Mouse (Mus musculus) limb, embryonic 15.5 days (tissue): ENCODE data around the gene Parp8. TPM values are rescaled to one million over a fixed set of nuclear protein-coding genes. Genes with fewer than 3 reads are reported as not detected.
A peak's percentile ranks its signal among the peaks of the same experiment; 100 is the strongest.

Experiments used
- ATAC-seq: fragments of 200-750 bp; cut with Nextera tagmentation; 2 replicates; pipeline ENCODE4 v1.8.0; 2017; ENCODE audit warnings: low read depth, moderate TSS enrichment; ENCODE audit not compliant: insufficient number of reproducible peaks, low FRiP score, low TSS enrichment
- H3K27ac ChIP-seq: fragments of 300-500 bp; sonication (generic); 2 replicates; pipeline ENCODE4 v1.5.1; 2015; ENCODE audit warnings: moderate library complexity, mild to moderate bottlenecking, inconsistent platforms
- H3K27me3 ChIP-seq: fragments of 300-500 bp; sonication (generic); 2 replicates; pipeline ENCODE4 v1.6.1; 2015; ENCODE audit warnings: inconsistent platforms
- H3K36me3 ChIP-seq: fragments of 300-500 bp; sonication (generic); 2 replicates; pipeline ENCODE4 v1.6.1; 2015; ENCODE audit warnings: inconsistent platforms
- H3K4me1 ChIP-seq: fragments of 300-500 bp; sonication (generic); 2 replicates; pipeline ENCODE4 v1.6.1; 2015; ENCODE audit warnings: inconsistent platforms
- H3K4me2 ChIP-seq: fragments of 300-500 bp; sonication (generic); 2 replicates; pipeline ENCODE4 v1.6.1; 2015; ENCODE audit warnings: mild to moderate bottlenecking, inconsistent platforms
- H3K4me3 ChIP-seq: fragments of 300-500 bp; sonication (generic); 2 replicates; pipeline ENCODE4 v1.5.1; 2015; ENCODE audit warnings: mild to moderate bottlenecking, inconsistent platforms
- H3K9ac ChIP-seq: fragments of 300-500 bp; sonication (generic); 2 replicates; pipeline ENCODE4 v1.6.1; 2015; ENCODE audit warnings: inconsistent platforms
- H3K9me3 ChIP-seq: fragments of 300-500 bp; sonication (generic); 2 replicates; pipeline ENCODE4 v1.6.1; 2016; ENCODE audit warnings: inconsistent platforms
- WGBS: fragments of 180-500 bp; shearing (Covaris S2); methylation state at CpG from one replicate; pipeline ENCODE4 v1.1.7; 2015; 5-methylcytosine and 5-hydroxymethylcytosine counted together
- polyA plus RNA-seq: library from polyadenylated mRNA; unstranded; fragments of >200 nt; fragmentation: Nextera tagmentation; extraction: Ambion mirVana; gene quantifications from 2 replicates; pipeline ENCODE4 v1.2.1, GENCODE M21; 2015

The Parp8 gene
- polyA plus RNA-seq, 1 experiment from 2014 or later = 17.0 TPM

DNA sequence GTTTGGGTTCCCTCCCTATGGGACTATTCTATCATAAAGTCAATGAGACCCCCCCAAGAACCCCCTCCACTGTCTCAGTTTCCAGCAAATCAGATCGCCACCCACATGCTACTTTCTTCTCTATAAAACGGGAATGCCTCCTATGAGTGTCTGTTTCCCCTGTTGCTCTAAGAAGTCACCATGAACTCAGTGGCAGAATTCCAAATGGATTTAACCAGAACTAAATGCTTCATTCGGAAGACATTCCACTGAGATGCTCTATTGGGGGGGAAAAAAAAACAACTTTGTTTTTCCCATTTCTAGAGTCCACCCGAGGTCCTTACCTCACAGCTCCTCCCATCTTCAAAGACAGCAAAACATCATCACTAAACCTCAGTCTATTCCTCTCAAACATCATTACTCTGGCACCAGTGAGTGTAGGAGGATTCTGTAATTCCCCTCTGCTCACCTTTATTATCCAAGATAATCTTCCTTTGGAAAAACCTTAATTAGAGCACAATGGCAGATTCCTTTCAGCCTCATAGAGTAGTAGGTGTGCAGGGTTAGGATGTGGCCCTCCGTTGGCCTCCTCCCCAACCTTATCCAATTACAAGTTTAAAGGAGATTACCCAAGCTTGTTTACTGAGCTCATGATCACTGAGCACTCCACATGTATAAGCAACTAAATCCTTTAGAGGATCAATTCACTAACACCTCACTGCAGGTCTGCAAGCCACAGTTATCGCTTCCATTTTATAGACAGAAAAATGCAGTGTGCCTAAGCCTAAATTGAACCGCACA lies 51.1 kb downstream of the Parp8 start:
- H3K27ac ChIP-seq = peak overlapping the region; percentile 52
- no peak overlapping the region for H3K9ac ChIP-seq
- no peaks in the 10 kb centered on the region for H3K9me3 ChIP-seq
- 56% methylated on average over 7 of the region's 7 CpGs for WGBS
- no peak overlapping the region for H3K4me3 ChIP-seq
- no peaks in the 10 kb centered on the region for H3K36me3 ChIP-seq
- no peaks in the 10 kb centered on the region for H3K27me3 ChIP-seq
- ATAC-seq = no peak
- H3K4me1 ChIP-seq = 0 out of 2 replicates have a peak, but pooled peaks cover 2% of the 10 kb centered on the region
- H3K4me2 ChIP-seq = no peak overlapping the region

DNA sequence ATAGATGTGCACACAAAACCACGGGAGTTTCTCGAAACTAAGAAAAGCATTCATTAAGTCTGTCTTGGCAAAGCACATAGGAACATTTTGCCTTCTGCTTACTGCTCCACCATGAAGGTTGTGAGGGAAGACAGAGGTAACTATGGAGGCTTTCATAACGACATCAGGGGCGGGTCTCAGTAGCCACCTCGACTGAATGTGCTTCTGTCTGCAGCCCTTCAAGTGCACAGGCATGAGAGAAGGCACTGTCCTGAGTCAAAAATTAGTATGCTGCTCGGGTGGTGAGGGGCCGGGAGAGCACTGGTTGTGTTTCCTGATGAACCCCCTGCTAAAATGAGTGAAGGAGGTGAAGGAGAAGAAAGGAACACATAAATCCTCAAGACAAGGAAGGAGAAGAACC lies 51.8 kb downstream of the Parp8 start:
- Histone ChIP-seq H3K9me3 (no peaks in the 10 kb centered on the region), H3K27ac (peak overlapping the region; percentile 52; the same call in 1 of the 2 replicates), H3K4me2 (no peak overlapping the region), H3K27me3 (no peaks in the 10 kb centered on the region), H3K4me1 (0 out of 2 replicates have a peak, but pooled peaks cover 2% of the 10 kb centered on the region), H3K4me3 (no peak overlapping the region), H3K36me3 (no peaks in the 10 kb centered on the region), H3K9ac (no peak overlapping the region)
- WGBS = 60% methylated on average over 7 of the region's 7 CpGs
- peak; percentile 71 for ATAC-seq

DNA sequence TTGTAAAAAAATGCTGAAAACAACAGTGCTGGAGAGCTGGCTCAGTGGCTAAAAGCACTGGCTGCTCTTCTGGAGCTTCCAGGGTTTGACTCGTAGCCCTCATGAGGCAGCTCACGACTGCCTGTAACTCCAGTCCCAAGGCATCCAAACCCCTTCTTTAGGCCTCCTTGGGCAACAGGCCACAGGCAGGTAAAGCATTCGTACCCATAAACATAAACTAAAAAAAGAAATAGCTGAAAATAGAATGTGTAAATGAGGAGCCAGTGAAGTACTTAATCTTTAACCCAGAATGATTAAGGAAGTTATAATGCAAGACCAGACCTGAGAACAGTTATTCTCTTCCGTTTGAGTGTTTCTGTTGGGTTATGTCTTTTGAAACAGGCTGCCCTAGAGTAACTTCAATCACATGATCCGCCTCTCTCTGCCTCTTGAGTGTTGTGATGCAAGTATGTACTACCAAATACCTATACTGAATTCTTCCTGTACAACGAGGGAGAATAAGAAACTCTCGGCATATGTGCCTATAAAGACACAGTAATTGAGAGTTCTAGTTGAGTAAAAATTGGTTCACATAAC lies 53.2 kb downstream of the Parp8 start:
- no peak overlapping the region for H3K4me3 ChIP-seq
- no peaks in the 10 kb centered on the region for H3K36me3 ChIP-seq
- WGBS = 57% methylated on average over 7 of the region's 7 CpGs
- no peak for ATAC-seq
- H3K9ac ChIP-seq = no peak overlapping the region
- H3K4me1 ChIP-seq = 0 out of 2 replicates have a peak, but pooled peaks cover 2% of the 10 kb centered on the region
- H3K4me2 ChIP-seq = no peak overlapping the region
- no peaks in the 10 kb centered on the region for H3K27me3 ChIP-seq
- no peak overlapping the region for H3K27ac ChIP-seq
- no peaks in the 10 kb centered on the region for H3K9me3 ChIP-seq

DNA sequence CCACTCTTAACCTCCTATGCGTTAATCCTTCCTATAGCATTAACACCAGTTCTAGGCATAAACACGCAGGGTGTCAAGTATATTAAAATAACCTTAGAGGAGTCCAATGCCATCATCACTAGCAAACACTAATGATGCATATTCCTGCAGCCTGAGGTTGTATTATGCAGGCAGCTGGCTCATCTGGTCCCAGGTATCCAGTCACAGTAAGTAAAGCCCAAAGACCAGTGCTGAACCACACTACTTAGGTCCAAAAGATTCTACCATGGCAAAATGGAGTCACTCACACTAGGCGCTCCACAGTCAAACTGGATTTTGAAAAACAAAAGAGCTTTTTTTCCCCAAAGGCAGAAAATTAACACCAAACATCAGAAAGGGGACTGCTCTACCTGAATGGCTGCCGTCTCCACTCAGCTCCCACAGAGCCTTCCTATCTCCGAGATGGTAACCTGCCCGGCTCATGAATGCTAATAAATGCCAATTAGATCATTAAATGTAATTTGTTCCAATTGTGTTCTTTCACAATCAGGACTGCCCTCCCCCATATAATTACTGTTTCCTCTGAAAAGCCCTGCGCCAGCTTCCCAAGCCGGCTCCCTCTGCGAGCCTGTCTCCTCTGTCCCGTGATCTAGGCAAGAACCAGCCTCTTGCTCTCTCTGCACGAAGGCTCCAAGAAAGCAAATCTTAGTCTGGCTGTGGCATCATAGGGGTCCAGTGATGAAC lies 54.5 kb downstream of the Parp8 start:
- WGBS = 66% methylated on average over 11 of the region's 11 CpGs
- H3K9ac ChIP-seq = no peak overlapping the region
- H3K36me3 ChIP-seq = no peaks in the 10 kb centered on the region
- no peak overlapping the region for H3K4me2 ChIP-seq
- no peak overlapping the region for H3K4me3 ChIP-seq
- H3K27ac ChIP-seq = no peak overlapping the region
- ATAC-seq = no peak
- no peaks in the 10 kb centered on the region for H3K27me3 ChIP-seq
- 0 out of 2 replicates have a peak, but pooled peaks cover 2% of the 10 kb centered on the region for H3K4me1 ChIP-seq
- no peaks in the 10 kb centered on the region for H3K9me3 ChIP-seq

DNA sequence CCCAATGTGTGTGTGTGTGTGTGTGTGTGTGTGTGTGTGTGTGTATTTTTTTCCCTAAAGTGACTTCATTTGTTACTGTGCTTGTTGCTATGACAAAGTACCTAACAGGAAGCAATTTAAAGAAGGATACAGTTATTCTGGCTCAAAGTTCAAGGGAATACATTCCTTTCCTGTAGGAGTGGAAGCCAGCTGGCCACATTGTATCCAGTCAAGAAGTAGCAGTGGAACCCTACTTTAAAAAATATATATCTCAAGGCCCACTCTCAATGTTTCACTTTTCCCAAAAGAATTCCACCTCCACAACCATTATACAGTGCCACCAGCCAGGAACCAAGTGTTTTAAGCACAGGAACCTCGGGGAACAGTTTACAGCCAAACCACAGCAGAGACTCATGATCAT lies 55.7 kb downstream of the Parp8 start:
- ATAC-seq = no peak
- Histone ChIP-seq H3K4me3 (no peak overlapping the region), H3K9ac (no peak overlapping the region), H3K4me1 (0 out of 2 replicates have a peak, but pooled peaks cover 2% of the 10 kb centered on the region), H3K27me3 (no peaks in the 10 kb centered on the region), H3K9me3 (no peaks in the 10 kb centered on the region), H3K4me2 (no peak overlapping the region), H3K36me3 (no peaks in the 10 kb centered on the region), H3K27ac (no peak overlapping the region)
- WGBS = 71% methylated on average over 1 of the region's 1 CpGs

DNA sequence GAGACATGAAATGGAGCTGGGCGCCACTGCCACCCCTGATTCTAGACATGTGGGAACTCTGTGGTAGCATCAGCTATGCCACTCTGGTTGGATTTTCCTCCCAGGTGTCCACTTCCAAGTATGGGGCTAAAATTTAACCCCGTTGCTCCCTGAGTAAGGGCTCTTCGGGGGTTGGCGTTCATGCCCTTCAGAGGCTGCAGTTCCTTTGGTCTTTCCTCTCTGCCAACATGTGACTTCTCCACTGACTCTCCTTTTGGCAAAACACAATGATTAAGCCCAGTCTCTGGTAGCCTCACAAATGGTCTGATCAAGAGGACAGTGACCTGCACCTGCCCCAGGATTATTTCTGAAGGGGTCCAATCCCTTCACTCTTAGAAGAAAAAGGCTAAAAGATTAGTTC lies 56.4 kb downstream of the Parp8 start:
- H3K9me3 ChIP-seq = no peaks in the 10 kb centered on the region
- H3K36me3 ChIP-seq = no peaks in the 10 kb centered on the region
- H3K27ac ChIP-seq = no peak overlapping the region
- no peaks in the 10 kb centered on the region for H3K27me3 ChIP-seq
- WGBS = 96% methylated on average over 4 of the region's 4 CpGs
- H3K4me2 ChIP-seq = no peak overlapping the region
- no peak overlapping the region for H3K9ac ChIP-seq
- no peak for ATAC-seq
- H3K4me1 ChIP-seq = 0 out of 2 replicates have a peak, but pooled peaks cover 3% of the 10 kb centered on the region
- no peak overlapping the region for H3K4me3 ChIP-seq

DNA sequence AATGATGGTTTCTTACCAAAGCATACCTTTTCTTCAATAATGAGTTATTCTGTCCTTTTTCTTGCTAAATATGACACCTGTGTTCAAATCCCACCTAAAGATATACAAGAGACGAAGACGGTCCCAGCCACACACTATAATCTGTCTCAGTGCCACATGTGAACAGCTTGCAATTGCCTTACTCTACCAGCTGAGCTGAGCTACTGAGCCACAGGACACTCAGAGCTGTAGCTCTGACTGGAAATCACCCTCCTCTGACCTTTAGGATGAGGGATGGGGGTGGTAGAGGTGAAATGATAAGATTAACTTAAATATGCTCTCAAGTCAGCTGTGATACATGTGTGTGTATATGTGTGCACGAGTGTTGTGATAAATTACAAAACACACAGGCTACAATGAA lies 57.9 kb downstream of the Parp8 start:
- peaks cover 13% of the 10 kb centered on the region for H3K4me1 ChIP-seq
- no peak for ATAC-seq
- H3K9me3 ChIP-seq = no peaks in the 10 kb centered on the region
- no peaks in the 10 kb centered on the region for H3K36me3 ChIP-seq
- 81% methylated on average over 3 of the region's 3 CpGs for WGBS
- H3K9ac ChIP-seq = no peak overlapping the region
- no peak overlapping the region for H3K4me2 ChIP-seq
- no peak overlapping the region for H3K27ac ChIP-seq
- no peaks in the 10 kb centered on the region for H3K27me3 ChIP-seq
- H3K4me3 ChIP-seq = no peak overlapping the region

DNA sequence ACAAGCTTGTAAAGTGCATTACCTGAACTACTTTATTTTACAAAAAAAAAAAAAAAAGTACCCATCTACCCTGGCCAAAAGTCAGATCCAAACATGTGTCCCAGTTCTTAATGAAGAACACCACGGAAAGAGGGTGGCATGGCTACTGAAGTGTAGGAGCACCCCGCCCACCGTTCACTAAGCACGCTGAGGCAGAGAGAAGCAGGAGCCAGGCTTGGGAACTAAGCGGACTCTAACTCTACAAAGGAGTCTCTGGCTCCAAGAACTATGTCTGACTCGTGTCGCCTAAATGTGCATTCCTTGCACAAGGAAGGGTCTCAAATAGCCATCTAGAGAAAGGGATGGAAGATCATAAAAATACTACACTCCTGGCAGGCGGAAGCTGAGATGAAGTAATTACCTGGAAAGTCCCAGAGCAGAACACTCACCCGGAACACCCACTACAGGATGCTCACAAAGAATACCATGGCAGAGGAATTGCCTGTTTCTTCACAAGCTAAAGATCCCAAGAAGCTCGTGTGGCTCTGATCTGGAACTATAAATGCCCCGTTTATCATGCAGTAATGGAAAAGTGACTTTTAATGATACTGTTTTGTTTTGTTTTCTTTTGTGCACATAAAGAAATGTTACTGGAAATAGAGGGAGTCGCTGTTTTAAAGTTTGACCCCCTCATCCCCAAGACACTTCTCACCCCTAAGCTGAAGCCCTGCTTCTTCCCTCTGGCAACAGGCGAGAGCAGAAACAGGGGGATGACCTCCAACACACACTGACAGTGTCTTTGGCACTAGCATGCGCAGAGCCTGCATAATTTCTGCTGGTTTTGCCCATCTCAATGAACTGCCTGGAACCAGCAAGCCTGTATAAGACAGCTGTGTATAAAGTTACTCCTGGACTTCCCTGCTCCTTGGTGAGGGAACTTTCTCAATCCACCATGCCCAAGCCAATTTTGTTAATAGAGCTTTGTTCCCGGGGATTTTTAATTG lies 62.6 kb downstream of the Parp8 start:
- Histone ChIP-seq H3K36me3 (no peaks in the 10 kb centered on the region), H3K27ac (no peak overlapping the region), H3K4me3 (no peak overlapping the region), H3K4me1 (peaks cover 17% of the 10 kb centered on the region), H3K9ac (no peak overlapping the region), H3K27me3 (no peaks in the 10 kb centered on the region), H3K9me3 (no peaks in the 10 kb centered on the region), H3K4me2 (no peak overlapping the region)
- WGBS = 42% methylated on average over 15 of the region's 15 CpGs
- ATAC-seq = no peak

DNA sequence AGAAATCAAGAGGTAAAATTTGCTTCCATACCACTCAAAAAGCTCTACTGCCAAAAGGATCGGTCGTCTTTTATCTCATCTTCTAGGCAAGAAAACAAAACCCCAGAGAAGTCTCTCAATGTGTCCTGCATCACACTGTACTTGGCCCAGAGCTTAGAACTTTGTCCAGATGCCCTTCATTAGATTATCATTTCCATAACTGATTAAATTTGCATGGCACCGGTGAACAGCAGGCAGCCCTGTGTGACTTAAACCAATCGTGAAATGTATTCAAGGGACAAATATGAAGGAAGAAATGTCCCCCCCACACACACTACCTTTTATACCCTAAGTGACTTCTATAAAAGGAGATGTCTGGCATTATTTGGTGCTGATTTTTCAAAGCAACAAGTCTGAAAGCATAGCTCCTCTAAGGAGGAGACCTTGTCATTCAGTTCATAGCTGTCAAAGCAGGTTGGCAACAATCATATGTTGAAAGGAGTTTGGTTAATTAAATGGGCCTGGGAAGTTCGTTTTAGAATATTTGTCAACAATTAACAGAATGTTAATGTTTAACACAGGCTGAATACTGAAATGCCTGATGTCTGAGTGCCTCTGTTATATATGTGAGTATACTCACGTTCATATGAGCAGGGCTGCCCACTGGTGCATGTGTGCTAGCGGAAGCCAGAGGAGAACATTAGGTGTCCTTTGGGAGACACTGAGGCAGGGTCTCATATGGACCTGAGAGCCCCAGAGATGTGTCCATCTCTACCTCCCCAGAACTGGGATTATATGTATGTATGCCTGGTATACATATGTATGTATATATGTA lies 66.4 kb downstream of the Parp8 start:
- Histone ChIP-seq H3K4me2 (no peak overlapping the region), H3K9ac (no peak overlapping the region), H3K4me3 (no peak overlapping the region), H3K27me3 (no peaks in the 10 kb centered on the region), H3K9me3 (no peaks in the 10 kb centered on the region), H3K4me1 (peaks cover 17% of the 10 kb centered on the region), H3K27ac (no peak overlapping the region), H3K36me3 (no peaks in the 10 kb centered on the region)
- 80% methylated on average over 7 of the region's 7 CpGs for WGBS
- ATAC-seq = no peak

DNA sequence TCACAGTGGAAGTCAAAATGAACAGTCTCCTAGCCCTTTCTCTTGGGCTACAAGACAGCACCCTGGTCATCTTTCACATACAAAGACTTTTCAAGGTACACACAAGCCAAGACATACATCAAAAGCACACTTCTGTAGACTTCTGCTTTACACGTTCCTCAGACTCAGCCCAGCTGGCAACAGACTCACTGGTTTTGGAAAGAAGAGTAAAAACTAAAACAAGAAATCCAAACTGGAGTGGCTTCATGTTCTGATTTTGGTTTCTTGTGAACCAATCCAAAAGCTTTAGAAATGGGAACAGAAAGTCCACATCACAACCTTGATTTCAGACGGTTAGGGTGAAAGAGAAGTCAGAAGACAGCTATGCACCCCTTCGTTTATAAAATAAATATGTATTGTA lies 67.8 kb downstream of the Parp8 start:
- no peaks in the 10 kb centered on the region for H3K27me3 ChIP-seq
- peaks cover 7% of the 10 kb centered on the region; the same call in 1 of the 2 replicates for H3K4me1 ChIP-seq
- ATAC-seq = no peak
- no peaks in the 10 kb centered on the region for H3K9me3 ChIP-seq
- WGBS = 79% methylated on average over 3 of the region's 3 CpGs
- H3K9ac ChIP-seq = no peak overlapping the region
- H3K36me3 ChIP-seq = no peaks in the 10 kb centered on the region
- H3K4me2 ChIP-seq = no peak overlapping the region
- no peak overlapping the region for H3K4me3 ChIP-seq
- no peak overlapping the region for H3K27ac ChIP-seq

DNA sequence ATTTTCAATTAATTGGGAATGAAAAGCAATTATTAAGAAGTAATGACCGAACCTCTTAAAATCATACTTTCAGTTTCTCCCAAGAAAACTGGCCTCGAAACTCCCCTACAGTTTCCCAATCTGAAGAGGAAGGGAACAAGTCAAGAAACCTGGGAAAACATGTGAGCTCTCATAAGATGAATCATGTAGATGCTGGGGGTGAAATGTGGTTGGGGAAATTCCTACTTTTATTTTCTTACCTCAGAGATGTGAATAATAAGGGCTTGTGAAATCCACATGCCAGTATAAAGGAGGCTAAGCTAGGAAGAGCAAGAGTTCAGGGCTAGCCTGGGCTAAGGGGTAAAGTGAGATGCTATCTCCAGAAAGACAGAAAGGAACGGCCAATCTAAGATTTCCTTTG lies 74.0 kb downstream of the Parp8 start:
- Histone ChIP-seq H3K4me1 (peaks cover 9% of the 10 kb centered on the region), H3K36me3 (no peaks in the 10 kb centered on the region), H3K9ac (no peak overlapping the region), H3K9me3 (no peaks in the 10 kb centered on the region), H3K4me2 (no peak overlapping the region), H3K4me3 (no peak overlapping the region), H3K27ac (no peak overlapping the region), H3K27me3 (no peaks in the 10 kb centered on the region)
- 92% methylated on average over 3 of the region's 3 CpGs for WGBS
- ATAC-seq = no peak
